Mouse (Mus musculus) hindlimb bud, embryonic 11.5 days (tissue): ENCODE measurements around the gene Ush1g.
A peak's percentile ranks its signal among the peaks of the same experiment; 100 is the strongest.

Experiments
- DNase-seq: peaks from one replicate; pipeline ENCODE4 v3.0.0-alpha.2; 2012; ENCODE audit warnings: low read depth, low spot score; ENCODE audit errors: extremely low spot score

The Ush1g gene

DNA sequence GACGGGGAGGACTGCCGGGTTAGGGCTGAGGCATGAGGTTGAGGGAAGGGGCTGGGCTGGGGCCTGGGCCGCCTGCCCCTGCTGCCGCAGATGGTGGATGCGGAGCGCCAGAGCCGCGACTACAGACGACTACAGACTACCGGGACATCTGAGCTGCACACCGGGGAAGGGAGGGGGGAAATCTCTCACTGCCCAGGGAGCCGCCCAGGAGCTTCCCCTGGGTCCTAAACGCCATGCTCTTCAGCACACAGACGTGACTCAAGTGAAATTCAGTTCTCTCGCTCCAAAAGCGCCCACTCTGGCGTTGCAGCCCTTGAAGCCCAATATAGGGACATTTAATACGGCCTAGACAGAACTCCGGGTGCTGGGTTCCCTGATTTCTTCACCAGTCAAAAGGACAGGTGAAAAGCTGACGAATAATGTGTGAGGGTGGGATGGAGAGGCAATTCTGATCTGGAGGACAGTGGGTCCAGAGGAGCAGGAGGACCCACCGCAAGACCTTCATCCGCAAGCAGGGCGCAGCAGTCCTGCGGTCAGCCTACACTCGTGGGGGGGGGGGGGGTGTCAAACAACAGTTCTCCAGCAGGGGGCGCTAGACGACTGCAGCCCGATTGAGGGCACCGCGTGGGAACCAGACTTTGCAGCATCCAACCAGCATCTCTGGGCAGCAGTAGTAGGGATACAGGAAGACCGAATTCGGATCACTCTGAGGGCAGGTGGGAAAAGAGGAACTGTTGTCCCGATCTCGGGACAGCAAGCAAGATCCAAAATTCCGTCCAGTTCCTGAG lies at the start of gene Ush1g:
TSS of gene Ush1g (minus strand) at position 136 of the 788 bp plus-strand sequence.
- DNase-seq = no peak

DNA sequence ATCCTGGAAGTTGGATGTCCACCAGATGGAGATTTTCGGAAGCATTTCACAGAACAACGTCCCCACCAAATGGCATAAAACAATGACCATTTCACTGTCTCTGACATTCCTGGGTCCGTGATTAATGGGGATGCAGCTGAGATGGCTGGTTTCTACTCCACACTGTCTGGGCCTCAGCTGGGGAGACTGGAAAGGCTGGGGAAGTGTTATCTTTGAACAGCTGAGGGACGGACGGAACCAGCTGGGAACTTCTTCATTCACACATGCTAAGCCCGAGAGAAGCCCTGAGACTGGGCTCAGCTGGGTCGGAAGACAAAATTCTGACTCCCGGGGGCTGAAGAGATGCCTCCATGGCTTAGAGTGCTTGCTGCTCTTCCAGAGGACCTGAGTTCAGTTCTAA lies 49.5 kb upstream of the Ush1g start:
- DNase-seq = no peak

DNA sequence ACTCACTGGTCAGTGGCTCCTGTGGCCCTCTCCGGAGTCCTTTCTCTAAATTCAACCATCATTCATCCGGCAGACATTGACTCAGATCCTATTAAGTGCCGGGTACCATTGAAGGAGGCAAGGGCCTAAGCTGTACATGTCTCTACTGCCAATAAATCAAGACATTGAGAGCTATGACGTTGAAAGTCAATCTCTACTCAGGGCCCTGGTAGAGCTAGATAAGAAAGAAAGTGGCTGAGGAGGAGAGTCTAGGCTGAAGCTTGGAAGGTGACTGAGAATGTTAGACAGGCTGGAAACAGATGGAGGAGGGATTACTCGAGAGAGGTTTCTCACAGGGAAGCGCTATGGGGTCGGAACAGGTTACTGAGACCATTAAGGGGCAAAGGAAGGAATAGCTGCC lies 48.5 kb upstream of the Ush1g start:
- DNase-seq = no peak

DNA sequence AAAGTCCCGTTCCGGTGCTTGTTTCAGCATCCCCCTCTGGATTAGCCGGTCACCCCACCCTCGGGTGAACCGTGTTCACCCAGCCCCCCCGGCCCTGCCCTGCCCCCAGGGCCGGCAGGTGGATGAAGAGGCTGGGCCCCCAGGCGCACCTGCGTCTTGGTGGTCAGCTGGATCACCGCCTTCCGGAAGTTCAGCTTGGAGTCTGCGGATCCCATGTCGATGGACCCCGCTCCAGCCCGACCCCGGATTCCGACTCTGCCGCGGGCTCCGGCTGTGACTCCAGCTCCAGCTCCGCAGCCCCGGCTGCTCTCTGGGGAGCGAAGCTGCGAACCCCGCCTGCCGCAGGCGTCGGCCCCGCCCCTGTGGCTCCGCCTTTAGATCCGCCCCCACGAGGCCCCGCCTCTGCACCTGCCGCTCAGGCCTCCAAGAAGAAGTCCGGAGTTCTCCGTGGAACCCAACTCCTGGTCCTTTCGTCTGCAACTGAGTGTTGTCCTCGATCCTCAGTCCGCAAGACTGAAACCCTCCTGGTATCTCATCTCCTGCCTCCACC lies 45.6 kb upstream of the Ush1g start, which contains the start of gene Hid1:
TSS of gene Hid1 (minus strand) at position 362 of the 550 bp plus-strand sequence.
- no peak for DNase-seq

DNA sequence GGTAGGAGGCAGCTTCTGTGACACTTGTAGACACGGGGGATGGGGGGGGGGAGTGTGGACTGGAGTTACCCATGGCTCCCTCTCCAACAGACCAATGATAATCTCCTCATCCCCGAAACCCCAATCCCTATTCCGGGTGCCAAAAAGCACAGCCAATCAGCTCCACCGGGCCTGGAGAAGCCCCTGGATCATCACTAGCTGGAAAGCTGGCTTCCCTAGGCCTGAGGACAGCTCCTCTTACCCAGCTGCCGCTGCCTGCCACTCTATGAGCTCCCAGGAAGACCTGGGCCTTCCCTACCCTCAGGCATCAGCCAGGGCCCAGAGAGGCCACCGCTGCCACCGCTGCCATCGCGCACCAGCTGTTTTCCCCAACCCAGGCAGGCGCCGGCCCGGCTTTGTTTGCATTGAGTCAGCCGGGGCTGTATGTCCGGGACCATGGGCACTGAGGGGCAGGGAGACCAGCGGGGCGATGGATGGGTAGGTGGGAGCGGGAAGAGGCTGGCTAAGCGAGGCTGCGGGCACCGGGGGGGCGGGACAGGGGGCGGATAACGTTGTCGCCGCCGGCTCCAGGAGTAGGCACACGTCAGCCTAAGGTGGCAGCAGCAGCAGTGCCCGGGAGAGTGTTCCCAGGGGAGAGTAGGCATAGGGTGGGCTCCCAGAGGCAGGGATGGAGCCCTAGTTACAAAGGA lies 45.0 kb upstream of the Ush1g start:
- no peak for DNase-seq

DNA sequence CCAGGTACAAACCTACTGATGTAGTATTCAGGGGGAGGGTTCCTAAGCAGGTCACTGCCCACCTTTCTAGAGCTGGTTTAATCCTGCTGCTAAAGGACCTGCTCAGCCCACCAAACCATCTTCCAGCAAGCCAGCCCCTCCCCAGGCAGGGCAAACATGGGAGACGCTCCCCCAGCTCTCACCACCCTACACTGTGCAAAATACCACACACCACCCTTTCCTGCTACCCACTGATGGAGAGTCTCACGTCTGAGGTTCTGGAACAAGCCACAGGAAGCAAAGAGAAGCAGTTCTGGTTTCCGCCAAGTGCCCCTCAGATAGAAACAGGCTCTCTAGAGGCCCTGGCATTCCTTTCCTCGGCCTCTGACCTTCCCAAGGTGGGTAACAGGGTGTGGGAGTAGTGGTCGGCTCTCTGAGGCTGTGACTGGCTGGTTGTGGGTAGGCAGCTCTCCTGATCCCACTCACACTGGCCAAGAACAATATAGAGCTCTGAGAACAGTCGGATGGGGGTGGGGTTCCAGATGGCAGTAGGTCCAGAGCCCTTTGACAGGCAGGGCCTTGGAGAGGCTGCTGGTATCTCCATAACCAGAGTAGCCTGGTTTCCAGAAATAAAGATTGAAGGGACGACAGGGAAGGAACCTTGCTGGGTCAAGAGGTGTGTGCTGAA lies 44.3 kb upstream of the Ush1g start:
- no peak for DNase-seq

DNA sequence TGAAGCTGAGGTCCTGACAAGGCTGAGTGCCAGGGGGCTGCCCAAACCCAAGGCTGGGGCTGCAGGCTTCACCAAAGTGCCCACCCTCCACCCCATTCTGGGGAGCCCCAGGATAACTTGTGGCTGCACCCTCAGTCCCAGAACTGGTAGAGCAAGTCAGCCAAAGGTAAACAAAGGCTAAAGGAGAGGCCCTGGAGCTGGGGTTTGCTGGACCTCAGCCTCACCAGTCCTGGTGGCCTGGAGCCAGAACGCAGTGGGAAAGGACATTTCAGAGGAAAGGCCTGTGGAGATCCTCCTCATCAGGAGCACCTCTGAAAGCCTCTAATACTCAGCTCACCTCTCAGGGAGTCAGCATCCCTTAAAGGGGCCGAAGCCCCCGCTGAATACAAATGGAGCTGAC lies 42.3 kb upstream of the Ush1g start:
- no peak for DNase-seq

DNA sequence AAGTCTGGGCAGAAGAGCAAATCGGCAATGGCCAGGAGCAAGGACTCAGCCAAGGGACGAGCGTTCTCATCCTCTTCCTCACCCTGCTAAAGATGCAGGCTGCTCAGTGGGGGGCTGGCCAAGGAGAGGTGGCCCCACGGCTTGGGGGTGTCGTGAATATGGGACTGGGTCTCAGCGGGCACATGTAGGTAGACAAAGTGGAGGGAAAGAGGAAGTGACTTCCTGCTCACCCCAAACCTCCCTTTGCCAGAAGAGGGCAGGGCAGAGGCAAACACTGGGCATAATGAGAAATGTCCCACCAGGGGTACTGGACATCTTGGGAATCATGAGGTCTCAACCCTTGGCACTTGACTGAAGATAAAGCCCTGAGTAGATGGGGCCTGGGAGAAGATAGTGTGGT lies 37.9 kb upstream of the Ush1g start:
- no peak for DNase-seq

DNA sequence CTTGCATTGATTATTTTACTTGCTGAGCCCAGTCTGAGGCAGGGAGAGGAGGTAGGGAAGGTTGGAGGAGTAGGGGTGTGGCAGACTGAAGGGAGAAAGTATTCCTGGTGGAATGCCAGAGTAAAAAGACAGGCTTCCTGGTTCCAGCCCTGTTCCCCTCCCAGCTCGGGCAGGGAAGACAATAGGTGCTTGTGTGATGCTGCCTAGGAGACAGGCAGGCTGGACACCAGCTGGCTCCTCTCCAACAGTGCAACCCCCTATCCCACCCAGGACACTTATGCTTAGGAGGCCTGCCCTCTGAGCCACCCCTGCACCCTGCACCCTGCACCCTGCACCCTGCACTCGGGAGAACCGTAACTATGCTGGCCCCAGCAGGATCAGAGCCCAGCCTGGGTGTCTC lies 37.5 kb upstream of the Ush1g start:
- DNase-seq = no peak

DNA sequence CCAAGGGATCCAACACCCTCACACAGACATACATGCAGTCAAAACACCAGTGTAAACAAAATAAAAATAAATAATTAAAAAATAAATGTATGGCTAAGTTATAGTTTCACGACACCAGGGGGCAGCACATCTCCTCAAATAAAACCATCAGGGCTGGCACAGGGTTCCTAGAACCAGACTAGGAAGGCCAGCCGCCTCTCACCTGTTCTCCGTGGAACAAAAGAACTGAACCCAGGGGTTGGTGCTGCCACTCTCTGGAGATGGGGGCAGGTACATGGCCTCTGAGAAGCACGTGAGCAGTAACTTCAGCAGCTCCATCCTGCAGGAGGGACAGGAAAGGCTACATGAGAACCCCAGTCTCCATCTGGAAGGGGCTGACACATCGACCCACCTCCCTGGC lies 36.6 kb upstream of the Ush1g start:
- no peak for DNase-seq

DNA sequence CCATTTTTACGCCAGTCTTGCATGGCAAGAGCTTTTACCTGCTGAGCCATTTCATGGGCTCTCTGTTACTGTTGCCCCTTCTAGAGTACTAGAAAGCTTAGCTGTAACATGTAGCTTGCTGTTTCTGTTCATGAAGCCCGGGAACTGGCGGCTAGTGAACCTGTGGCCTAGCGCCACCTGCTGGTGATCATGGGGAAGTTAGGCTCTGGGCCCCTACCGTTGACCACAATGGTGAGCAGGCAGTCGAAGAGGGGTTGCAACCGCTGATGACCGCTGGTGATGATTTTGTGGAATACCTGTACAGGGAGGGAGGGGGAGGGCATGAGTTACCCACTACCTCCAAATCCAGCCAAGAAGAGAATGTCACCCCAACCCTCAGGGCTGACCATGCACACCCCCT lies 32.3 kb upstream of the Ush1g start:
- peak; percentile 64 for DNase-seq

DNA sequence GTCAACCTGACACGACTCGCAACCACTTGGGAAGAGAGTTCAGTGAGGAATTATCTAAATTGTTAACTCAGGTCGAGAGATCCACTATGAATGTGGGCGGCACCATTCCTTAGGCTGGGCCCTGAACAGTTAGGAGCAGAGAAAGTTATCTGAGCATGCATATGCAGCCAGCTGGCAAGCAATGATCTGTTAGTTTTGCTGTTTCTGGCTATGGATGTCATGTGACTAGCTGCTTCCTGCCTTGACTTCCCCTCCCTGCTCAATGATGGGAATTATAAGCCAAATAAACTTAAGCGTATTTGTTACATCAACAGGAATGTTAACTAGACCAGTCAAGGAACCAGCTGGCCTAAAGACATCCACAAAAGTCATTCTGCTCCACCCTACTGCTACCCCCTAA lies 31.5 kb upstream of the Ush1g start:
- DNase-seq = no peak

DNA sequence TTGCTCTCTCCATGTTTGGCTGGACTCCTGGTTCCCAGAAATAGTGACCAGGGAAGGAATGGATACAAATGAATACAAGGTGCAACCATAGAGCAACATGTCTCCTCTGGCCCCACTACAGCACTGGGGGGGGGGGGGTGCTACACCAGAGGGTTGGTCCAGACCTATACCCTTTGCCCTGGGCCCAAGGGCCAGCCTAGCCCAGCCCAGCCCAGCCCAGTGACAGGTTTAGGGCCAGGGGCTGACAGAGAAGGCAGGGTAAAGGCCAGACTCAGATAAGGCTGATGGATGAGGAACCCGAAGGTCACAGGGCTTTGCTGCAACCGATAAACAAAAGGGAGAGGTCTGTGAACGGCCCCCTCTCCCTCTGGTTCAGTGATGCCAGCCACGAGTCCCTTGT lies 28.1 kb upstream of the Ush1g start:
- DNase-seq = no peak

DNA sequence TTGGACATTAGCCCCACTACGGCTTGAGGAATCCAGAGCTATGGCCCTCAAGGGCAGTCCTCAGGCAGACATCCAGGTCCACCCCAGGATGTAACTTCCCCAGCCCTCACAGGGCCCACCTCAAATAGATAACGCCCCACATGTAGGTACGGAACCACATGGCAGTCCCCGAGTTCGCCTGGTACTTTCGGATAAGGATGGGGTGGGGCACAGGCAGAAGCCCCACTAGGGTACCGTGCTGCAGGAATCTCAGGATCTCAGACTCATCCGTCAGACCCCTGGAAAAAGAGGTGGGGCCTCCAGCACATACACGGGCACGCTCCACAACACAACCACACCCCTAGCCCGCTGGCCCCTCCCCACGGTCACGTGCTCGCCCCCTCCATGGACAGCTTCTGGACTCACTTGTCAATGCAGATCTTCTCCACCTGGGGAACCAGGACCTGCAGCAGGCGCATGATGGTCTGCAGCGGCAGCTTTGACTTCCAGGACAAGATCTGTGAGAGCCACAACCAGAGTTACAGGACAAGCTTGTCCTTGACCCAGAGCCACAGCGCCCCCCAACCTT lies 26.9 kb upstream of the Ush1g start:
- no peak for DNase-seq

DNA sequence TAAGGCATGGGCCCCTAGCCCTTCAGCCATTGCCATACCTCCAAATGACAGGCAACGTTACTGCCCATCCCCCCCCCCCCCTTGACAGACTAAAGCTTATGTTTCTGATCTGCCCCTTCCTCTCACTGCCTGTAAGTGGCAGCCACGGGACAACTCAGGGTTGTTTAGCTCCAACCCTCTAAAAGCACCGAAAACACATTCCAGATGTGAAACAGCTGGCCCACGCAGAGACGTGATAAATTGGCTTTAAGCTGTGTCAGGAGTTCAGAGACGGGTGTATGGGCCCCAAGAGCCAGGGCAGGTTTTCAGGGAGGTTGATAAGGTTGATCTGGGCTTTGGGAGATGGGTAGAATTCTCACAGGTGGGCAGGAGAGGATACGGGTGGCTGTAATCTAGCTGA lies 23.7 kb upstream of the Ush1g start:
- peak; percentile 76 for DNase-seq

DNA sequence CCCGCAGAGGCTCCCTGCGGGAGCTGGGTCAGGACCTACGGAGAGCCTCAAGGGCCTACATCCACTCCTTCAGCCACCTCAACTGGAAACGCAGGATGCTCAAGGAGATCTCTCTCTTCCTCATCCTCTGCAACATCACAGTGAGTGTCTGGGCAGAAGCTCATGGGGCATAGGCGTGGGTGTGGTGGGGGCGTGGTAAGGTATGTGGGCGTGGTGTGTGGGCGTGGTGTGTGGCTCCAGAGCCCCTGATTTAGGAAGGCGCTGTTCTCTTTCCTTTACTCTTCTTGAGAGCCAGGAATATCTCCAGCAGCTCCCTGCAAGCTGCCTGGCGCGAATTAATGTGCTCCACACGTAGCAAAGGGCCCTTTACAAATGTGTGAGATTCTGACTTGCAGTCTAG lies 23.1 kb upstream of the Ush1g start:
- no peak for DNase-seq

DNA sequence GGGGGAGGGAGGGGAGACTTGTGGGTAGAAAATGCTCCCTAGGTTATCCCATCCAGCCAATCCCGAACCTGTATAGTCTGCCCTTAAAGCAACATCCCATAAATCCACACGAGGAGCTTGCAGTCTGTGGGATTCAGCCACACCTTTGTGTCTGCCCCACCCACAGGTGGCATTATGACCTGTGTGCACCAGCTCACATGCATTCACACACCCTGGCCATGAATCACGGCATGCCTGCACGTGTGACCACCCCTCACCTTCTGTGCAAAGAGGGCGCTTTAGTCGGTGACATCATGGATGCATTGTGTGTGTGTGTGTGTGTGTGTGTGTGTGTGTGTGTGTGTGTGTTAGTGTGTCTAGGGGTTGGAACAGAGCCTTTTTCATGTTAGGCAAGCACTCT lies 20.0 kb upstream of the Ush1g start:
- DNase-seq = no peak

DNA sequence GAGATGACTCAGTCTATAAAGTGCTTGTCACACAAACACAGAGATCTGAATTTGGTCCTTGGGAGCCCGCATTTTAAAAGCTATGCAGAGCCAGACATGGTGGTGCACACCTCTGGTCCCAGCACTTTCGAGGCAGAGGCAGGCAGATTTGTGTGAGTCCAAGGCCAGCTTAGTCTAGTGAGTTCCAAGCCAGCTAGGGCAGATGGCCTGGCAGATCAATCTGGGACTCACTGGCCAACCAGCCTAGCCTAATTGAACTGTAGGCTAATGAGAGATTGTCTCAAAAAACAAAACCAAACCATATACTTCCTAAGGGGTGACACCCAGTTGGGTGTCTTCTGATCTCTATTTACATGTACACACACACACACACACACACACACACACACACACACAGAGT lies 19.4 kb upstream of the Ush1g start:
- DNase-seq = no peak

DNA sequence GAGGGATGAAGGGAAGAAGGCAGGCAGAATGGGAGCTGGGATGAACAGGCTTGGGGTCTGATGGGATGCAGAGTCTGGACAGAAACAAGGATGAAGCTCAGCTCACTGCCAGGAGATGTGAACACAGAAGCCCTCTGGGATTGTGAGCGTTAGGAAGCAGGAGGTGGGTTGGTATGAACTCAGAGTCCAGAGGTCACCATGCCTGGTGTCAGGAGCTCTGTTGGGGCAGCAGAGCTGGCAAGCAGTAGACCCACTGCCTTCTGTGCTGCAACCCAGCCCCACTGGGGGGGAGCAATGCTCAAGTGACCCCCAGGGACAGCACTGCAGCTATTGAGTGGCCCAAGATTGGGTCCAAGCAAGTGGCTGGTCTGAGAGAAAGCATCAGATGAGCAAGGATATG lies 16.0 kb upstream of the Ush1g start:
- no peak for DNase-seq

DNA sequence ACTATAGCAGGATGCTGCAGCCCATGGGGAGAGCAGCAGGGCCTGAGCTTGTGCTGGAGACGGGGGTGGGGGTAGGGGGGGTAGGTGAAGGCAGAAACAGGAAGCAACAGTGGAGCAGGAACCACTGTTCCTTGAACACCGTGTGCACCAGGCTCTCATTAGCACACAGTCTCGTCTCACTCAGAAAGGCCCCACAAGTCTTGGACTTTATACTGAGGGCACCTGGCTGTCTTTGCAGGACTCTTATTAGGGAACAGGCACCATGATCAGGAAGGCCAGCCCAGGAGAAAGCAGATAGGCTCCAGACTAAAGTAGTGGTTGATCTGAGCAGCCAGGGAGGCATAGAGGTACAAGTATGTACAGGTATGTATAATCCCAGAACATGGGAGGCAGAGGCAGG lies 15.5 kb upstream of the Ush1g start:
- no peak for DNase-seq

DNA sequence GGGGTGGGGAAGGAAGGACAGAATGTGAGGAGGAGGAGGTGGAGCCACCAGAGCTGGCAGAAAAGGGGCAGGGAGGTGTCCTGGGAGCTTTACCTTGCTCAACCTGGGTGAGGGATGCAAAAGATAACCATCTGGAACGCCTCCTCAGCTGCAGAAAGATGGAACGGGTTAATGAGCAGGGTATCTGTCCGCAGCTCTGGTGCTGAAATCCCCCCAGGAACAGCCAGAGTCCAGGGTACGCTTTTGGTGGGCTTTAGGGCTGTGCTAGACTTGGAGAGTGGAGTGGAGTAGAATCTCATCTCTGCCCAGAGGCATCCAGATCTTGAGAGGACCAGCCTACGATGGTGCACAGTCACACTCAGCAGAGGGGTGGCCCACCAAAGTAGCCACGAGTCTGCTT lies 14.3 kb upstream of the Ush1g start:
- no peak for DNase-seq

DNA sequence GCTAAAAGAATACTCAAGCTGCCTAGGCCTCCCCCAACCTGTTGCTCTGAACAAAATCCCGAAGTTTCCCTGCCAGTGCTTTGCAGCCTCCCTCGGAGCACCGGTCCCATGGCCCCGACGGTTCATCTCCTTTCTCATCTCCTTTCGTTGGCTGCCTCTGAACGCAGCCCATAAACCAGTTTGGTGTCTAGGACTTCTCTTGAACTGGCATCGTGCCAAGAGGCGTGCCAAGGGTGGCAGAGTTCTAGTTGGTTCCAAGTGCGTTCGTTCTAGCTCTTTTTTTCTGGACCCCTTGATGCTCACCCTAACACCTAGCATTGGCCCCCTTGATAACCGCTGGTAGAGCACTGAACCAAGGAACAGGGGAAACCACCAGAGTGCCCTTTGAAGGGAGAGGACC lies 13.4 kb upstream of the Ush1g start:
- no peak for DNase-seq
